Mouse (Mus musculus): ENCODE measurements at regions not wholly inside any gene's neighbourhood (a gene's known extent, or its start where the extent isn't known, plus 50 kb on each side); places are given as distances from the start of the nearest gene placed in this dataset.

GRCm38 (mm10) chr10:118501571-118501970 is 60.7 kb downstream of the Ifng start:
- no peak for DNase-seq (ENCODE audit: low read depth, low spot score)

GRCm38 (mm10) chr10:118504811-118505210 is 64.0 kb downstream of the Ifng start:
- no peak for DNase-seq (ENCODE audit: low read depth, low spot score)

GRCm38 (mm10) chr10:118506154-118506553 is 65.3 kb downstream of the Ifng start:
- no peak for DNase-seq (ENCODE audit: low read depth, low spot score)

- DNase-seq (ENCODE audit: low read depth, low spot score), result peak; percentile 21
These were observed 66.8 kb downstream of the Ifng start for GRCm38 (mm10) chr10:118507630-118508029.

GRCm38 (mm10) chr10:118516839-118517238 is 76.0 kb downstream of the Ifng start:
- no peak for DNase-seq (ENCODE audit: low read depth, low spot score)

- DNase-seq (ENCODE audit: low read depth, low spot score), result no peak
These were observed 77.1 kb downstream of the Ifng start for GRCm38 (mm10) chr10:118517995-118518394.

- peak; percentile 20 for DNase-seq (ENCODE audit: low read depth, low spot score)
These were observed 105.1 kb downstream of the Ifng start for GRCm38 (mm10) chr10:118545966-118546365.

GRCm38 (mm10) chr10:118550201-118550600 is 109.4 kb downstream of the Ifng start:
- no peak for DNase-seq (ENCODE audit: low read depth, low spot score)

GRCm38 (mm10) chr10:118558848-118559247 is 118.0 kb downstream of the Ifng start:
- DNase-seq (ENCODE audit: low read depth, low spot score), result no peak

- DNase-seq (ENCODE audit: low read depth, low spot score), result no peak
These were observed 123.2 kb downstream of the Ifng start for GRCm38 (mm10) chr10:118564041-118564440.

- DNase-seq (ENCODE audit: low read depth, low spot score), result no peak
These were observed 123.9 kb downstream of the Ifng start for GRCm38 (mm10) chr10:118564528-118565268.

- no peak for DNase-seq (ENCODE audit: low read depth, low spot score)
These were observed 127.8 kb downstream of the Ifng start for GRCm38 (mm10) chr10:118568617-118569016.

- no peak for DNase-seq (ENCODE audit: low read depth, low spot score)
These were observed 128.6 kb downstream of the Ifng start for GRCm38 (mm10) chr10:118569424-118569823.

- DNase-seq (ENCODE audit: low read depth, low spot score), result no peak
These were observed 132.4 kb downstream of the Ifng start for GRCm38 (mm10) chr10:118573247-118573646.

- DNase-seq (ENCODE audit: low read depth, low spot score), result no peak
These were observed 134.7 kb downstream of the Ifng start for GRCm38 (mm10) chr10:118575570-118575969.

GRCm38 (mm10) chr10:118581376-118581775 is 140.5 kb downstream of the Ifng start:
- DNase-seq (ENCODE audit: low read depth, low spot score), result no peak

GRCm38 (mm10) chr10:118585821-118586220 is 145.0 kb downstream of the Ifng start:
- DNase-seq (ENCODE audit: low read depth, low spot score), result no peak

- no peak for DNase-seq (ENCODE audit: low read depth, low spot score)
These were observed 147.4 kb downstream of the Ifng start for GRCm38 (mm10) chr10:118588198-118588597.

- DNase-seq (ENCODE audit: low read depth, low spot score), result peak; percentile 82
These were observed 152.0 kb downstream of the Ifng start for GRCm38 (mm10) chr10:118592648-118593368.

- DNase-seq (ENCODE audit: low read depth, low spot score), result no peak
These were observed 155.4 kb downstream of the Ifng start for GRCm38 (mm10) chr10:118596206-118596605.

- no peak for DNase-seq (ENCODE audit: low read depth, low spot score)
These were observed 157.7 kb downstream of the Ifng start for GRCm38 (mm10) chr10:118598497-118598896.

- DNase-seq (ENCODE audit: low read depth, low spot score), result no peak
These were observed 158.4 kb downstream of the Ifng start for GRCm38 (mm10) chr10:118599197-118599596.

GRCm38 (mm10) chr10:118599610-118600009 is 158.8 kb downstream of the Ifng start:
- DNase-seq (ENCODE audit: low read depth, low spot score), result no peak
